Mouse (Mus musculus) layer of hippocampus, adult 11-12 months (tissue): ENCODE data around the gene Klhdc1.
A peak's percentile ranks its signal among the peaks of the same experiment; 100 is the strongest.

Experiments
- DNase-seq: peaks from one replicate; pipeline ENCODE4 v3.0.0; 2022; ENCODE audit warnings: low spot score

Gene Klhdc1

GRCm38 (mm10) chr12:69227776-69228466 lies 13.1 kb upstream of the Klhdc1 start, which contains the start of gene Pole2:
TSS of gene Pole2 (minus strand) at chr12:69228195.
- DNase-seq, result peak; percentile 77

- DNase-seq, result no peak
These were observed 11.7 kb upstream of the Klhdc1 start for GRCm38 (mm10) chr12:69229251-69229650.

- no peak for DNase-seq
These were observed 5.2 kb upstream of the Klhdc1 start for GRCm38 (mm10) chr12:69235782-69236181.

- DNase-seq, result no peak
These were observed 2.7 kb upstream of the Klhdc1 start for GRCm38 (mm10) chr12:69238284-69238683.

GRCm38 (mm10) chr12:69241405-69241770 lies 412 bp downstream of the Klhdc1 start:
- DNase-seq, result no peak

- peak; percentile 65 for DNase-seq
These were observed 925 bp downstream of the Klhdc1 start for GRCm38 (mm10) chr12:69241771-69242431.

GRCm38 (mm10) chr12:69249766-69250165 lies 8.8 kb downstream of the Klhdc1 start:
- no peak for DNase-seq

GRCm38 (mm10) chr12:69250756-69251155 lies 9.8 kb downstream of the Klhdc1 start:
- no peak for DNase-seq

- no peak for DNase-seq
These were observed 12.8 kb downstream of the Klhdc1 start for GRCm38 (mm10) chr12:69253806-69254205.

GRCm38 (mm10) chr12:69257836-69258235 lies 16.9 kb downstream of the Klhdc1 start:
- DNase-seq, result no peak

- DNase-seq, result no peak
These were observed 21.3 kb downstream of the Klhdc1 start for GRCm38 (mm10) chr12:69262251-69262650.

GRCm38 (mm10) chr12:69265031-69265430 lies 24.1 kb downstream of the Klhdc1 start:
- no peak for DNase-seq

- no peak for DNase-seq
These were observed 27.1 kb downstream of the Klhdc1 start for GRCm38 (mm10) chr12:69267956-69268632.

GRCm38 (mm10) chr12:69268956-69269355 lies 28.0 kb downstream of the Klhdc1 start:
- DNase-seq, result no peak

GRCm38 (mm10) chr12:69279931-69280469 lies 39.0 kb downstream of the Klhdc1 start:
- DNase-seq, result no peak

GRCm38 (mm10) chr12:69280915-69281314 lies 39.9 kb downstream of the Klhdc1 start:
- DNase-seq, result no peak

- DNase-seq, result no peak
These were observed 42.2 kb downstream of the Klhdc1 start for GRCm38 (mm10) chr12:69283146-69283545.

GRCm38 (mm10) chr12:69287535-69287934 lies 46.6 kb downstream of the Klhdc1 start:
- no peak for DNase-seq

GRCm38 (mm10) chr12:69288699-69289098 lies 47.7 kb downstream of the Klhdc1 start:
- DNase-seq, result no peak

- DNase-seq, result no peak
These were observed 51.4 kb downstream of the Klhdc1 start for GRCm38 (mm10) chr12:69292401-69292800.

GRCm38 (mm10) chr12:69293815-69294214 lies 52.8 kb downstream of the Klhdc1 start:
- no peak for DNase-seq

- DNase-seq, result no peak
These were observed 54.0 kb downstream of the Klhdc1 start for GRCm38 (mm10) chr12:69294936-69295335.

- DNase-seq, result no peak
These were observed 54.7 kb downstream of the Klhdc1 start for GRCm38 (mm10) chr12:69295651-69296050.
